Mouse (Mus musculus): Measurements from ENCODE around the gene Wdr62. TPM values are rescaled to one million over a fixed set of nuclear protein-coding genes. Genes with fewer than 3 reads are reported as not detected.

Wdr62 gene
- polyA plus RNA-seq, 1 experiment from 2014 or later = 3.1 TPM

DNA sequence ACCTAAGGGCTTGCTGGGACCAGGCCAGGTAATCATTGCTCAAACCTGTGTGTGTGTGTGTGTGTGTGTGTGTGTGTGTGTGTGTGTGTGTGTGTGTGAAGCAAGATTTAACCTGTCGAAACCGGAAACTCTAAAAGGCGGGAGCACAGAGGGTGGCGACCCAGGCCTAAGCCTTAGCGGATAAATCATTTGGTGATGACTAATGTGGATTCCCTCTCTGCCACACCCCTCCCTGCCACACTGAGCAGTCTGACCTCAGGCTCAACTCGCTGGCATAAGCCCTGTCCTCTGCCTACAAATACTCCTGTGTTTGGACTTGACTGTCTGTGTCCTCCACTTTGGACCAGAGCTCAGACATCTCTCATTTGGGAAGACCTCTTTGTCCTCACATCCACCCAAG, 84.0 kb downstream of the Wdr62 start:
- WGBS = 85% methylated on average over 6 of the region's 6 CpGs
- Histone ChIP-seq H3K27me3 (ENCODE audit: control insufficient read depth, insufficient read depth, low read length) (no peaks in the 10 kb centered on the region), H3K27ac (ENCODE audit: low read depth, low read length) (no peak overlapping the region), H3K4me2 (ENCODE audit: low read depth, low read length) (no peak overlapping the region), H3K4me1 (ENCODE audit: control insufficient read depth, insufficient read depth, low read length) (peaks cover 15% of the 10 kb centered on the region), H3K9me3 (ENCODE audit: control insufficient read depth, low read length) (no peaks in the 10 kb centered on the region), H3K4me3 (ENCODE audit: low read depth, low read length) (no peak overlapping the region), H3K36me3 (ENCODE audit: control insufficient read depth, insufficient read depth, low read length) (peaks cover 8% of the 10 kb centered on the region; the same call in 1 of the 2 replicates), H3K9ac (replicated peaks; ENCODE audit: low read depth, low read length) (no peak overlapping the region)
- no peak for ATAC-seq (ENCODE audit: low read depth)

- WGBS = 65% methylated on average over 6 of the region's 6 CpGs
- Histone ChIP-seq H3K9me3 (ENCODE audit: control insufficient read depth, low read length) (no peaks in the 10 kb centered on the region), H3K4me2 (ENCODE audit: low read depth, low read length) (peak overlapping the region; percentile 87), H3K27ac (ENCODE audit: low read depth, low read length) (no peak overlapping the region; the same call in 1 of the 2 replicates), H3K4me1 (ENCODE audit: control insufficient read depth, insufficient read depth, low read length) (peaks cover 15% of the 10 kb centered on the region), H3K27me3 (ENCODE audit: control insufficient read depth, insufficient read depth, low read length) (no peaks in the 10 kb centered on the region), H3K9ac (replicated peaks; ENCODE audit: low read depth, low read length) (peak overlapping the region; percentile 28; the same call in 1 of the 2 replicates), H3K4me3 (ENCODE audit: low read depth, low read length) (peak overlapping the region; percentile 80), H3K36me3 (ENCODE audit: control insufficient read depth, insufficient read depth, low read length) (peaks cover 15% of the 10 kb centered on the region; the same call in 1 of the 2 replicates)
- no peak for ATAC-seq (ENCODE audit: low read depth)
These were observed 84.8 kb downstream of the Wdr62 start for GRCm38 (mm10) chr7:30195461-30195860.

DNA sequence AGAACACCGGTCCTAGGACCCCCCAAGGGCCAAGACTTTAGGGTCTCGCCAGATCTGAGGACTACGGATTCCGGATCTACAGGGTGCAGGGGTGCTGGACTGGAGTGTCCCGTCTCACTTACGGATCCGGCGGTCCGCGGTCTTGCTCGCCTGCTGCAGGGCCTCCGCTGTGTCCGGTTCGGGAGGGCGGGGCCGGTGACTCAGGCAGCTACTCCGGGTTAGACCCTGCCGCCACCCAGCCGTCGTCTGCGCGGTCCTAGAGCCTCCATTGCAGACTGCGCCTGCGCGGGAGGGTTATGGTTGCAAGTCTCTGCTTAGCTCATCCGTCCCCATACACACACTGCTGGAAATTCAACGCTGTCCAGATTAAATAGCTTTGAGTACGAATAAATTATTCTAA, 85.3 kb downstream of the Wdr62 start:
- WGBS = under 1% methylated on average over 28 of the region's 28 CpGs
- peak overlapping the region; percentile 80 for H3K4me3 ChIP-seq (ENCODE audit: low read depth, low read length)
- peak overlapping the region; percentile 87 for H3K4me2 ChIP-seq (ENCODE audit: low read depth, low read length)
- H3K27ac ChIP-seq (ENCODE audit: low read depth, low read length) = peak overlapping the region; percentile 57
- no peaks in the 10 kb centered on the region for H3K27me3 ChIP-seq (ENCODE audit: control insufficient read depth, insufficient read depth, low read length)
- peaks cover 20% of the 10 kb centered on the region; the same call in 1 of the 2 replicates for H3K36me3 ChIP-seq (ENCODE audit: control insufficient read depth, insufficient read depth, low read length)
- H3K9me3 ChIP-seq (ENCODE audit: control insufficient read depth, low read length) = no peaks in the 10 kb centered on the region
- peaks cover 15% of the 10 kb centered on the region for H3K4me1 ChIP-seq (ENCODE audit: control insufficient read depth, insufficient read depth, low read length)
- peak overlapping the region; percentile 77 for H3K9ac ChIP-seq (replicated peaks; ENCODE audit: low read depth, low read length)
- peak; percentile 87 for ATAC-seq (ENCODE audit: low read depth)

DNA sequence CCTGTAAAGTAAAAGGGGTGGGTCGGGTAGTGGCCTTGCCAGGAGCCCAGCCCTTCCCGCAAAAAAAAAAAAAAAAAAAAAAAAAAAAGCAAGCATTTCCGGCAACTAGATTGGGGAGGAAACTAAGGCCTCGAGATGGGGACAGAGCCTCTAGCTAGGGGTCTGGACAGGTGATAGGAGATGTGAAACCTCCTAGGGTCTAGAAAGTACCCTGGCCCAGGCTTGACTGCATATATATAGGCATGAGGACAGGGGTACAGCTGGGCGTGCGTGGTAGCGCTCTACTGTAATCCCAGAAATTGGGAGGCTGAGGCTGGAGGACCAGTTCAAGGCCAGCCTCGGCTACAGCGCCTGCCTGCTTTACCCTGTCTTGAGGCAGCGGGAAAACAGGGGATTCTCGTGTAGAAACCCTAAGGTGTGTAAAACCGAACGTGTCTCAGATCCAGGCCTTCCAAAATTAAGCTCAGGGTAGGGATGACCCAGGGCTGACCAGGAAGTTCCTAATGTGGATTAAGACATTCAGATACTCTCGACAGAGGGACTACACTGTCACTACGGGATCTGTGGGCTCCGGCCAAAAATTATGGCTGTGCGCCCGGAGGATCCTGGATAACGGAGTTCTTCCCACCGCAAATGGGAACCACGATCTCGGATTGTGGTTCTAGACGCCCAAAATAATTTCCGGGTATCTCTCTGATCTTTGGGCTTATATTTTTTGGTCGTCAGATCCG, 86.0 kb downstream of the Wdr62 start:
- Histone ChIP-seq H3K4me2 (ENCODE audit: low read depth, low read length) (peak overlapping the region; percentile 87), H3K36me3 (ENCODE audit: control insufficient read depth, insufficient read depth, low read length) (peaks cover 21% of the 10 kb centered on the region; the same call in 1 of the 2 replicates), H3K27ac (ENCODE audit: low read depth, low read length) (peak overlapping the region; percentile 57), H3K9me3 (ENCODE audit: control insufficient read depth, low read length) (no peaks in the 10 kb centered on the region), H3K4me1 (ENCODE audit: control insufficient read depth, insufficient read depth, low read length) (peaks cover 15% of the 10 kb centered on the region), H3K4me3 (ENCODE audit: low read depth, low read length) (peak overlapping the region; percentile 80), H3K27me3 (ENCODE audit: control insufficient read depth, insufficient read depth, low read length) (no peaks in the 10 kb centered on the region), H3K9ac (replicated peaks; ENCODE audit: low read depth, low read length) (peak overlapping the region; percentile 77)
- WGBS = under 1% methylated on average over 26 of the region's 26 CpGs
- peak; percentile 35; the same call in 1 of the 2 replicates for ATAC-seq (ENCODE audit: low read depth)

DNA sequence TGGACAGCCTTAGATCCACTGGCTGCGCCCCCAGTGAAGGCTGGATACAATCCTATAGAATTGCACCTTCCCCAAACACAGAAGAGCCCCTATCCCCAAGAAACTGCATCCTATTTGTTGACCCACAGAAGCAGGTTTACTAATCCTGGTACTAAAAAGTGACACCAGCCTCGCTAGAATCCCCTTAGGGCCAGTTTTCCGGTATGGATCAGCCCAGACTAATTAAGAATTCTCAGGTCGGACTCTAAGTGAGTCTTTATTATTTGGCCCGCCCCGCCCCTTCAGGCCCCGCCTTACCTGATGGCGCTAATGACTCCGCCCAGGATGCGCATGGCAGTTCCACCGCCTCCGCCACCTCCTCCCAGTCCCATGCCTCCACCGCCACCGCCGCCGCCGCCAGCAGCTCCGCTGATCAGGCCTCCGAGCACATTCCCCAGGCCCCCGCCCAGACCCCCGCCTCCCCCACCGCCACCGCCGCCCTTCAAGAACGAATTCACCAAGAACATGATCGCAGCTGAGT, 86.6 kb downstream of the Wdr62 start:
- under 1% methylated on average over 25 of the region's 26 CpGs for WGBS

DNA sequence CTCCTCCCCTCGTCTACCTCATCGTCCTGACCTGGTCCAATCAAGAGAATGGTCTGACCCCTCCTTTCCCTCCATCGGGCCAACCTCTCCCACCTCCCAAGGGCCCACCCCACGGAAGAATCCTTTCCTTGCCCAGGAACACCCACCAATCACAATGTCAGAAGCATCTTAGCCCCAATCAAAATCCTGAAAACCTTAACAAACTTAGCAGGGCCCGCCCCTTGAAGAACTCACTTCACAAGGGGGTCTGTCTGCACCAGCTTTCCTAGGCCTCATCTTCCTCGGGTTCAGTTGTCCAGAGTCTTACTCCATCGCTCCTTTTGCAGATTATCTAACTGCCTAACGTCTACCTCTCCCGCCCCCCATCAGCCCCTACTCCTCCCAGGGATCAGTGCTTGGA, 87.2 kb downstream of the Wdr62 start:
- H3K27ac ChIP-seq (ENCODE audit: low read depth, low read length) = no peak overlapping the region
- peak overlapping the region; percentile 80 for H3K4me3 ChIP-seq (ENCODE audit: low read depth, low read length)
- H3K36me3 ChIP-seq (ENCODE audit: control insufficient read depth, insufficient read depth, low read length) = peaks cover 32% of the 10 kb centered on the region
- ATAC-seq (ENCODE audit: low read depth) = no peak
- H3K27me3 ChIP-seq (ENCODE audit: control insufficient read depth, insufficient read depth, low read length) = no peaks in the 10 kb centered on the region
- WGBS = 16% methylated on average over 8 of the region's 9 CpGs
- peak overlapping the region; percentile 77; the same call in 1 of the 2 replicates for H3K9ac ChIP-seq (replicated peaks; ENCODE audit: low read depth, low read length)
- no peaks in the 10 kb centered on the region for H3K9me3 ChIP-seq (ENCODE audit: control insufficient read depth, low read length)
- peaks cover 15% of the 10 kb centered on the region for H3K4me1 ChIP-seq (ENCODE audit: control insufficient read depth, insufficient read depth, low read length)
- H3K4me2 ChIP-seq (ENCODE audit: low read depth, low read length) = peak overlapping the region; percentile 87

More for the DNA sequence above, 86.6 kb downstream of the Wdr62 start:
- H3K4me1 ChIP-seq (ENCODE audit: control insufficient read depth, insufficient read depth, low read length) = peaks cover 15% of the 10 kb centered on the region
- peak overlapping the region; percentile 57 for H3K27ac ChIP-seq (ENCODE audit: low read depth, low read length)
- peak overlapping the region; percentile 80 for H3K4me3 ChIP-seq (ENCODE audit: low read depth, low read length)
- peaks cover 27% of the 10 kb centered on the region; the same call in 1 of the 2 replicates for H3K36me3 ChIP-seq (ENCODE audit: control insufficient read depth, insufficient read depth, low read length)
- H3K27me3 ChIP-seq (ENCODE audit: control insufficient read depth, insufficient read depth, low read length) = no peaks in the 10 kb centered on the region
- H3K9me3 ChIP-seq (ENCODE audit: control insufficient read depth, low read length) = no peaks in the 10 kb centered on the region
- peak; percentile 75 for ATAC-seq (ENCODE audit: low read depth)
- H3K4me2 ChIP-seq (ENCODE audit: low read depth, low read length) = peak overlapping the region; percentile 87
- peak overlapping the region; percentile 77 for H3K9ac ChIP-seq (replicated peaks; ENCODE audit: low read depth, low read length)

DNA sequence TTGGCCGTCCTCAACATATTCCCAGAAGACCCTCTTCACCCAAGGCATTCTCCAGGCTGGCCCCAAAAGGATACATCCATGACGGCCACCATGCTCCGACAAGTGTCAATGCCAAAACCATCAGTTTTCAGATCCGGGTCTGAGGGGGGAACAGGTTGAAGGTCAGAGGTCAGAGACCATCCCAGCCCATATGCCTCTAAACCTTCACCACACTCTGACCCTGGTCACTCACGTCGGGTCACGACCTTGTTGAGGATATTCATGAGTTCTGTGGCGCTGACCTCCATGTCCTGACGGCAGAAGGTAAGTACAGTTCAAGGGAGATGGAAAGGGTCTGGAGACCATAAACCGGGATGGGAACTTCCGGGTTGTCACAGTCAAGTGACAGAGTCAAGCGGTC, 88.1 kb downstream of the Wdr62 start:
- peaks cover 15% of the 10 kb centered on the region for H3K4me1 ChIP-seq (ENCODE audit: control insufficient read depth, insufficient read depth, low read length)
- H3K9me3 ChIP-seq (ENCODE audit: control insufficient read depth, low read length) = no peaks in the 10 kb centered on the region
- WGBS = 90% methylated on average over 12 of the region's 12 CpGs
- H3K9ac ChIP-seq (replicated peaks; ENCODE audit: low read depth, low read length) = no peak overlapping the region
- no peak overlapping the region for H3K27ac ChIP-seq (ENCODE audit: low read depth, low read length)
- ATAC-seq (ENCODE audit: low read depth) = no peak
- peaks cover 41% of the 10 kb centered on the region for H3K36me3 ChIP-seq (ENCODE audit: control insufficient read depth, insufficient read depth, low read length)
- H3K4me2 ChIP-seq (ENCODE audit: low read depth, low read length) = no peak overlapping the region
- no peaks in the 10 kb centered on the region for H3K27me3 ChIP-seq (ENCODE audit: control insufficient read depth, insufficient read depth, low read length)
- no peak overlapping the region for H3K4me3 ChIP-seq (ENCODE audit: low read depth, low read length)

All from neural tube, embryonic 14.5 days (tissue).